Mouse (Mus musculus) MEL-GATA-1-ER (cell line): ENCODE results near the gene Vav3.
A peak's percentile ranks its signal among the peaks of the same experiment; 100 is the strongest.

Experiments used
- DNase-seq: peaks from one replicate; pipeline ENCODE4 v3.0.0-alpha.2; 2012; ENCODE audit warnings: low read depth; ENCODE audit errors: extremely low read depth

The Vav3 gene

GRCm38 (mm10) chr3:109672925-109673324 lies 332.5 kb downstream of the Vav3 start:
- DNase-seq = no peak

GRCm38 (mm10) chr3:109680281-109680680 lies 339.8 kb downstream of the Vav3 start:
- DNase-seq = no peak

- no peak for DNase-seq
These were observed 341.4 kb downstream of the Vav3 start for GRCm38 (mm10) chr3:109681863-109682262.

GRCm38 (mm10) chr3:109683608-109684295 lies 343.3 kb downstream of the Vav3 start:
- DNase-seq = no peak

GRCm38 (mm10) chr3:109690566-109690965 lies 350.1 kb downstream of the Vav3 start:
- no peak for DNase-seq

- DNase-seq = no peak
These were observed 352.2 kb downstream of the Vav3 start for GRCm38 (mm10) chr3:109692613-109693012.

- DNase-seq = no peak
These were observed 360.8 kb downstream of the Vav3 start for GRCm38 (mm10) chr3:109701301-109701700.

GRCm38 (mm10) chr3:109707786-109708460 lies 367.5 kb downstream of the Vav3 start:
- DNase-seq = no peak

- DNase-seq = no peak
These were observed 371.3 kb downstream of the Vav3 start for GRCm38 (mm10) chr3:109711751-109712150.

GRCm38 (mm10) chr3:109714476-109714875 lies 374.0 kb downstream of the Vav3 start:
- DNase-seq = no peak

- DNase-seq = no peak
These were observed 381.3 kb downstream of the Vav3 start for GRCm38 (mm10) chr3:109721753-109722152.

GRCm38 (mm10) chr3:109726776-109727175 lies 386.3 kb downstream of the Vav3 start:
- no peak for DNase-seq

GRCm38 (mm10) chr3:109731592-109732230 lies 391.3 kb downstream of the Vav3 start:
- no peak for DNase-seq

GRCm38 (mm10) chr3:109732327-109733182 lies 392.1 kb downstream of the Vav3 start:
- peak; percentile 10 for DNase-seq
